Mouse (Mus musculus): ENCODE measurements around the gene 6430531B16Rik. TPM values are rescaled to one million over a fixed set of nuclear protein-coding genes. Genes with fewer than 3 reads are reported as not detected.

6430531B16Rik gene
- total RNA-seq, 2 experiments from 2014 or later, result 1.0 to 2.0 TPM

- intact Hi-C loops (cut with DNase I), result no loop called here
- DNase-seq (ENCODE audit: low spot score in 2 of 2), result no peak
Observed at GRCm38 (mm10) chr7:139944291-139945240, 34.0 kb downstream of the 6430531B16Rik start.

GRCm38 (mm10) chr7:139943674-139944281, 34.8 kb downstream of the 6430531B16Rik start, which contains the start of gene Utf1:
TSS of gene Utf1 (plus strand) at chr7:139943789.
- no peak for DNase-seq (ENCODE audit: low spot score in 2 of 2)
- intact Hi-C loops (cut with DNase I), result no loop called here

GRCm38 (mm10) chr7:139940476-139941209, 37.9 kb downstream of the 6430531B16Rik start:
- intact Hi-C loops (cut with DNase I), result no loop called here
- DNase-seq (ENCODE audit: low spot score in 2 of 2), result no peak

- intact Hi-C loops (cut with DNase I), result no loop called here
- DNase-seq (ENCODE audit: low spot score in 2 of 2), result no peak
Observed at GRCm38 (mm10) chr7:139937810-139938209, 40.7 kb downstream of the 6430531B16Rik start.

- intact Hi-C loops (cut with DNase I), result no loop called here
- DNase-seq (ENCODE audit: low spot score in 2 of 2), result no peak
Observed at GRCm38 (mm10) chr7:139937138-139937537, 41.4 kb downstream of the 6430531B16Rik start.

- intact Hi-C loops (cut with DNase I), result no loop called here
- DNase-seq (ENCODE audit: low spot score in 2 of 2), result no peak
Observed at GRCm38 (mm10) chr7:139936705-139937104, 41.9 kb downstream of the 6430531B16Rik start.

GRCm38 (mm10) chr7:139930732-139931131, 47.8 kb downstream of the 6430531B16Rik start:
- no peak for DNase-seq (ENCODE audit: low spot score in 2 of 2)
- intact Hi-C loops (cut with DNase I), result no loop called here

Small RNA genes lying within 50 kb of the gene (microRNA-seq; reads per million reads assigned to microRNA genes)
- 1.8 reads per million for gene Mir202
- 0.76 reads per million for gene Mir7062
- not detected for gene mmu-mir-7686

Other genes with a start within 250 kb of the 6430531B16Rik start
- gene Adgra1, start 144.6 kb downstream of the 6430531B16Rik start, total RNA-seq (2021), result 10 to 100 TPM; 57.5 to 67.0 TPM
- 10 to 100 TPM; 70.1 to 70.2 TPM for gene Kndc1, start 84.1 kb downstream of the 6430531B16Rik start, total RNA-seq (2021)
- not detected for gene Utf1, start 35.0 kb downstream of the 6430531B16Rik start, total RNA-seq (2021)
- gene Adam8, start 13.8 kb upstream of the 6430531B16Rik start, total RNA-seq (2021), result 1 to 10 TPM; 1.7 to 3.5 TPM
- 10 to 100 TPM; 20.8 to 24.4 TPM for gene Zfp511, start 57.6 kb upstream of the 6430531B16Rik start, total RNA-seq (2021)
- gene Tubgcp2, start 57.9 kb upstream of the 6430531B16Rik start, total RNA-seq (2021), result 10 to 100 TPM; 35.3 to 36.9 TPM
- gene Msx3, start 70.3 kb upstream of the 6430531B16Rik start, total RNA-seq (2021), result under 1 TPM; 0.20 to 0.25 TPM
- 100 to 1,000 TPM; 191 TPM for gene Caly, start 103.8 kb upstream of the 6430531B16Rik start, total RNA-seq (2021)
- gene Prap1, start 114.6 kb upstream of the 6430531B16Rik start, total RNA-seq (2021), result not detected
- gene Fuom, start 123.7 kb upstream of the 6430531B16Rik start, total RNA-seq (2021), result 10 to 100 TPM; 47.5 to 52.8 TPM
- 1 to 10 TPM; 5.6 TPM for gene Paox, start 137.0 kb upstream of the 6430531B16Rik start, total RNA-seq (2021)
- gene Echs1, start 137.7 kb upstream of the 6430531B16Rik start, total RNA-seq (2021), result 10 to 100 TPM; 51.0 to 53.0 TPM
- 10 to 100 TPM; 20.8 to 20.9 TPM for gene Mtg1, start 158.8 kb upstream of the 6430531B16Rik start, total RNA-seq (2021)
- gene Sprn, start 176.1 kb upstream of the 6430531B16Rik start, total RNA-seq (2021), result 100 to 1,000 TPM; 141 to 186 TPM
- gene Olfr522, start 186.0 kb upstream of the 6430531B16Rik start, total RNA-seq (2021), result not detected
- gene Olfr523, start 194.5 kb upstream of the 6430531B16Rik start, total RNA-seq (2021), result not detected
- gene Olfr524, start 227.2 kb upstream of the 6430531B16Rik start, total RNA-seq (2021), result not detected
- gene Cd163l1, start 239.5 kb upstream of the 6430531B16Rik start, total RNA-seq (2021), result not detected

Measured in left cerebral cortex, postnatal 36 days (tissue).